10 mouse cellular contexts compared by ENCODE assay signal in genomic region chr7:30758853-30759252, GRCm38 (mm10). TPM values are rescaled to one million over a fixed set of nuclear protein-coding genes. Genes with fewer than 3 reads are reported as not detected.
A peak's percentile ranks its signal among the peaks of the same experiment; 100 is the strongest.
DNase-seq lines count a peak whose midpoint lies in the region; ATAC-seq and TF ChIP-seq lines count a peak whose summit lies in the region.
"Had no signal": no experiment of that assay in that cellular context is flagged by ENCODE, and none has a peak within 500 bp of the region (broad histone marks: within the 10 kb centered on the region; RNA-seq: fewer than 3 reads in every experiment).

No protein-coding gene starts in this region.

- 0 out of 2 replicates have a peak, but pooled peaks cover 5% of the 10 kb centered on the region for H3K9me3 ChIP-seq in midbrain, embryonic 14.5 days (ENCODE audit: control insufficient read depth, low read length)
- peaks cover 9% of the 10 kb centered on the region for H3K9me3 ChIP-seq in midbrain, embryonic 13.5 days
- no peaks in the 10 kb centered on the region; the same call in 1 of the 2 replicates for H3K9me3 ChIP-seq in limb, embryonic 10.5 days (replicated peaks)

- H3K36me3 ChIP-seq in midbrain, embryonic 14.5 days (ENCODE audit: control insufficient read depth, insufficient read depth, low read length): peaks cover 20% of the 10 kb centered on the region
- H3K36me3 ChIP-seq in midbrain, embryonic 13.5 days: peaks cover 31% of the 10 kb centered on the region
- peaks cover 28% of the 10 kb centered on the region for H3K36me3 ChIP-seq in limb, embryonic 10.5 days

- TF ChIP-seq POLR2A in cortical plate, adult 2 months (IDR thresholded peaks at IDR 0.05; ENCODE audit: extremely low read depth, insufficient read depth, low read length): no peak

- H3K9ac ChIP-seq in midbrain, embryonic 14.5 days (replicated peaks; ENCODE audit: low read length): no peak overlapping the region
- H3K9ac ChIP-seq in midbrain, embryonic 13.5 days (replicated peaks): no peak overlapping the region

- no peak overlapping the region for H3K27ac ChIP-seq in midbrain, embryonic 14.5 days (replicated peaks; ENCODE audit: low read depth, low read length)
- H3K27ac ChIP-seq in midbrain, embryonic 13.5 days: no peak overlapping the region
- no peak overlapping the region for H3K27ac ChIP-seq in cortical plate, adult 2 months (ENCODE audit: insufficient read depth, low read length)
- no peak overlapping the region for H3K27ac ChIP-seq in limb, embryonic 10.5 days
- H3K27ac ChIP-seq: macrophage had no signal

- 0 out of 2 replicates have a peak, but pooled peaks have one; percentile 8 for TF ChIP-seq CTCF in cortical plate, adult 2 months (IDR thresholded peaks at IDR 0.05; ENCODE audit: extremely low read depth, insufficient read depth, low read length)

- H3K27me3 ChIP-seq in midbrain, embryonic 14.5 days (ENCODE audit: control insufficient read depth, insufficient read depth, low read length): no peaks in the 10 kb centered on the region
- H3K27me3 ChIP-seq in midbrain, embryonic 13.5 days: 0 out of 2 replicates have a peak, but pooled peaks cover 1% of the 10 kb centered on the region
- no peaks in the 10 kb centered on the region for H3K27me3 ChIP-seq in limb, embryonic 10.5 days (ENCODE audit: low read depth, poor library complexity, severe bottlenecking)

- peak; percentile 18 to 53 for DNase-seq in cerebellum, postnatal 14 days
- DNase-seq in cerebellum, adult 11 months: no peak
- peak; percentile 66 for DNase-seq in midbrain, embryonic 14.5 days
- peak; percentile 52 for DNase-seq in limb, embryonic 10.5 days (ENCODE audit: low spot score)
- no peak for DNase-seq in cerebellum, adult 11-12 months
- DNase-seq in right cerebral cortex, postnatal 14 days: no peak

- H3K4me3 ChIP-seq in midbrain, embryonic 14.5 days (replicated peaks; ENCODE audit: low read depth, low read length): no peak overlapping the region
- H3K4me3 ChIP-seq in midbrain, embryonic 13.5 days (replicated peaks): no peak overlapping the region
- no peak overlapping the region for H3K4me3 ChIP-seq in cortical plate, adult 2 months (ENCODE audit: insufficient read depth, low read length)
- H3K4me3 ChIP-seq in limb, embryonic 10.5 days: no peak overlapping the region
- H3K4me3 ChIP-seq: erythroblast, embryonic 14.5 days had no signal

- no peak for ATAC-seq in midbrain, embryonic 14.5 days (ENCODE audit: low FRiP score, low TSS enrichment)
- ATAC-seq in midbrain, embryonic 13.5 days: no peak

- no peaks in the 10 kb centered on the region for H3K4me1 ChIP-seq in midbrain, embryonic 14.5 days (ENCODE audit: control insufficient read depth, insufficient read depth, low read length)
- H3K4me1 ChIP-seq in midbrain, embryonic 13.5 days (replicated peaks): no peaks in the 10 kb centered on the region
- H3K4me1 ChIP-seq in cortical plate, adult 2 months (ENCODE audit: control insufficient read depth, insufficient read depth, low read length): no peaks in the 10 kb centered on the region
- H3K4me1 ChIP-seq in limb, embryonic 10.5 days: peaks cover 6% of the 10 kb centered on the region; the same call in 1 of the 2 replicates

- no peak overlapping the region for H3K4me2 ChIP-seq in midbrain, embryonic 14.5 days (ENCODE audit: low read length)
- no peak overlapping the region for H3K4me2 ChIP-seq in midbrain, embryonic 13.5 days (replicated peaks)

- 39% methylated on average over 4 of the region's 4 CpGs for WGBS in midbrain, embryonic 14.5 days
- 40% methylated on average over 4 of the region's 4 CpGs for WGBS in midbrain, embryonic 13.5 days
- 42% methylated on average over 4 of the region's 4 CpGs for WGBS in limb, embryonic 10.5 days

RNA-seq across cellular contexts. Expression of gene Dmkn, which starts 4.7 kb away (rescaled TPM):
- polyA plus RNA-seq in midbrain, embryonic 14.5 days (2014; fragmentation: Nextera tagmentation; extraction: Ambion mirVana): 0.78 and 0.87 TPM in 2 replicates
- polyA plus RNA-seq in midbrain, embryonic 13.5 days (2015; fragmentation: Nextera tagmentation; extraction: Ambion mirVana): 0.27 and 0.57 TPM in 2 replicates
- polyA plus RNA-seq in cortical plate, adult 2 months (2012; rRNA removed): 3.3 and 9.6 TPM in 2 replicates
- not detected in 2 replicates for polyA plus RNA-seq in limb, embryonic 10.5 days (2016; fragmentation: Nextera tagmentation; extraction: Ambion mirVana)
- polyA plus RNA-seq: erythroblast, embryonic 14.5 days had no signal

RNA-seq across cellular contexts. Expression of gene Sbsn, which starts 7.6 kb away (rescaled TPM):
- 0.82 and 3.8 TPM in 2 replicates for polyA plus RNA-seq in midbrain, embryonic 14.5 days (2014; fragmentation: Nextera tagmentation; extraction: Ambion mirVana)
- 2.3 TPM in 2 replicates for polyA plus RNA-seq in midbrain, embryonic 13.5 days (2015; fragmentation: Nextera tagmentation; extraction: Ambion mirVana)
- 8.4 and 8.6 TPM in 2 replicates for polyA plus RNA-seq in cortical plate, adult 2 months (2012; rRNA removed)
- 1.1 and 1.4 TPM in 2 replicates for polyA plus RNA-seq in limb, embryonic 10.5 days (2016; fragmentation: Nextera tagmentation; extraction: Ambion mirVana)

RNA-seq across cellular contexts. Expression of gene Gapdhs, which starts 15.4 kb away (rescaled TPM):
- 0.83 and 1.2 TPM in 2 replicates for polyA plus RNA-seq in midbrain, embryonic 14.5 days (2014; fragmentation: Nextera tagmentation; extraction: Ambion mirVana)
- 1.1 and 2.2 TPM in 2 replicates for polyA plus RNA-seq in midbrain, embryonic 13.5 days (2015; fragmentation: Nextera tagmentation; extraction: Ambion mirVana)
- not detected in 2 replicates for polyA plus RNA-seq in cortical plate, adult 2 months (2012; rRNA removed)
- 0.43 TPM in 1 of 2 replicates, not detected in the other for polyA plus RNA-seq in limb, embryonic 10.5 days (2016; fragmentation: Nextera tagmentation; extraction: Ambion mirVana)
- polyA plus RNA-seq: erythroblast, embryonic 14.5 days; macrophage had no signal

RNA-seq across cellular contexts. Expression of gene Krtdap, which starts 28.8 kb away (rescaled TPM):
- not detected in 2 replicates for polyA plus RNA-seq in midbrain, embryonic 14.5 days (2014; fragmentation: Nextera tagmentation; extraction: Ambion mirVana)
- not detected in 2 replicates for polyA plus RNA-seq in midbrain, embryonic 13.5 days (2015; fragmentation: Nextera tagmentation; extraction: Ambion mirVana)
- not detected in 2 replicates for polyA plus RNA-seq in cortical plate, adult 2 months (2012; rRNA removed)
- polyA plus RNA-seq in limb, embryonic 10.5 days (2016; fragmentation: Nextera tagmentation; extraction: Ambion mirVana): not detected in 2 replicates
- polyA plus RNA-seq: erythroblast, embryonic 14.5 days; macrophage had no signal

RNA-seq across cellular contexts. Expression of gene Tmem147, which starts 29.5 kb away (rescaled TPM):
- polyA plus RNA-seq in midbrain, embryonic 14.5 days (2014; fragmentation: Nextera tagmentation; extraction: Ambion mirVana): 238 and 290 TPM in 2 replicates
- 200 and 203 TPM in 2 replicates for polyA plus RNA-seq in midbrain, embryonic 13.5 days (2015; fragmentation: Nextera tagmentation; extraction: Ambion mirVana)
- 189 and 190 TPM in 2 replicates for polyA plus RNA-seq in cortical plate, adult 2 months (2012; rRNA removed)
- 153 and 159 TPM in 2 replicates for polyA plus RNA-seq in limb, embryonic 10.5 days (2016; fragmentation: Nextera tagmentation; extraction: Ambion mirVana)

Comparison
In these comparisons a context has a peak if more than half of its experiments do, and no peak if none do; other contexts are left out.
1. DNase-seq: peak in cerebellum, postnatal 14 days (2 of 2), midbrain, embryonic 14.5 days (single experiment) and limb, embryonic 10.5 days (single experiment); none in cerebellum, adult 11 months (single experiment), cerebellum, adult 11-12 months (single experiment) and right cerebral cortex, postnatal 14 days (single experiment).